Mouse (Mus musculus) ES-Bruce4 (cell line): Measurements from ENCODE around the gene Polr3g. TPM values are rescaled to one million over a fixed set of nuclear protein-coding genes. Genes with fewer than 3 reads are reported as not detected.

Experiments used
- H3K27ac ChIP-seq: 2 replicates; pipeline ENCODE4 v1.5.1; 2012; ENCODE audit warnings: low read length, inconsistent platforms; ENCODE audit not compliant: insufficient read depth
- H3K27me3 ChIP-seq: 2 replicates; pipeline ENCODE4 v1.6.1; 2012; ENCODE audit warnings: mild to moderate bottlenecking, low read length, inconsistent platforms; ENCODE audit not compliant: control insufficient read depth, poor library complexity, insufficient read depth, severe bottlenecking
- H3K36me3 ChIP-seq: 2 replicates; pipeline ENCODE4 v1.6.1; 2012; ENCODE audit warnings: inconsistent platforms, mild to moderate bottlenecking, low read length, moderate library complexity; ENCODE audit not compliant: control insufficient read depth, poor library complexity, insufficient read depth, severe bottlenecking
- H3K4me1 ChIP-seq: one replicate; pipeline ENCODE4 v1.8.1; 2011; ENCODE audit warnings: low read length; ENCODE audit not compliant: control insufficient read depth, insufficient read depth
- H3K4me3 ChIP-seq: 2 replicates; pipeline ENCODE4 v1.5.1; 2011; ENCODE audit warnings: low read depth, mild to moderate bottlenecking, low read length
- H3K9ac ChIP-seq: 2 replicates; pipeline ENCODE4 v1.6.1; 2012; ENCODE audit warnings: low read depth, mild to moderate bottlenecking, inconsistent platforms; ENCODE audit not compliant: poor library complexity, severe bottlenecking
- H3K9me3 ChIP-seq: replicated peaks from 2 replicates; pipeline ENCODE4 v1.6.1; 2012; ENCODE audit warnings: mild to moderate bottlenecking, low read length, inconsistent platforms; ENCODE audit not compliant: control insufficient read depth, poor library complexity, insufficient read depth, severe bottlenecking
- CTCF ChIP-seq: IDR thresholded peaks from one replicate; pipeline ENCODE4 v1.8.1; 2011; ENCODE audit warnings: low read depth, low read length
- EP300 ChIP-seq: IDR thresholded peaks from 2 replicates; pipeline ENCODE4 v1.6.1; 2011; ENCODE audit warnings: low read depth, low read length; ENCODE audit not compliant: insufficient read depth
- POLR2A ChIP-seq: IDR thresholded peaks from one replicate; pipeline ENCODE4 v1.8.1; 2011; ENCODE audit warnings: low read length; ENCODE audit not compliant: insufficient read depth
- polyA plus RNA-seq: library from polyadenylated mRNA; stranded (reverse); fragments of >200 nt; gene quantifications from 2 replicates; pipeline ENCODE4 v1.2.4, GENCODE M21; 2011; ENCODE audit warnings: low read depth; ENCODE audit not compliant: missing spikeins, insufficient read depth, insufficient read length

The Polr3g gene
- polyA plus RNA-seq = 60.2 and 61.9 TPM in 2 replicates

DNA sequence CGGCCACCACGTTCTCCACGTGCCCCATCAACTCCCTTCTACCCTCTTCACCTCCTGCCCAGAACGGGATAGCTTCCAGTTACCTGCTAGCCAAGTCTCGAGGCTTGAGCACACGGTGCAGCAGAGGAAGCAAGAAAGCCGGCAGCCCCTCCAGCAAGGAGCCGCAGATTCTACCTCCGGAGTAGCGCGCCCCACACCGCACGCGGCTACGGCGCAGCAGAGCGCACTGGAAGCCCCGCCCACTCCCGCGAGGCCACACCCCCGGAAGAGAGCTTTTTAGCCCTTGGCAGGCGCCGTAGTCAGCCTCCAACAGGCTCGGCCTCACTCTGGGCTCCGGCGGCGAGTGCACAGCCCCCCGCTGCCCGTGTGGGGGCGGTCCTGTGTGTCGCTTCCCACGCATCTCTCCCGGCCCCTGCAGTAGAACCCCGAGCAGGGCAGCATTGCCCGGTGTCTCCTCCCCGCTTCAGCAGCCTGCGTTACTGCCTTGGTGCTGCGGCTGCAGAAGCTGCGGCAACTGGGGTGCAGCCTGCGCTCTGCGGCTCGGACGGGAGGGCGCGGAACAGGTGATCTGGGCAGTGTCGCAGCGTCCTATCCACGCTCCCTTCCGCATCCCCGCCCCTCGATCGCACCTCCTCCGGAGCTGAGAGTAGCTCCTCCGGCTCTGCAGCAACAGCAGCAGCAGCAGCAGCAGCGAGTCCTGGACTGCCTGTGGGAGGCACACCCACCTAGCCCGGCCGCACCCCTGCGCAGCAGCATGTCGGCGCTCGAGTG lies at the start of gene Polr3g, which contains the start of gene Mblac2:
Polr3g (minus strand) TSS at position 239 of the 771 bp plus-strand sequence.
Mblac2 (plus strand) TSS at position 567 of the 771 bp plus-strand sequence.
- no peaks in the 10 kb centered on the region for H3K4me1 ChIP-seq
- H3K9ac ChIP-seq = peak within 1 kb of the TSS; percentile 29
- H3K9me3 ChIP-seq = no peaks in the 10 kb centered on the region
- H3K4me3 ChIP-seq = peak within 1 kb of the TSS; percentile 84
- 0 out of 2 replicates have a peak within 1 kb of the TSS, but pooled peaks have one; percentile 8 for H3K27ac ChIP-seq
- no peaks in the 10 kb centered on the region for H3K27me3 ChIP-seq
- H3K36me3 ChIP-seq = no peaks in the 10 kb centered on the region
- 0 out of 2 replicates have a peak, but pooled peaks have one; percentile 26 for TF ChIP-seq EP300
- TF ChIP-seq POLR2A = peak; percentile 37
- TF ChIP-seq CTCF = no peak

DNA sequence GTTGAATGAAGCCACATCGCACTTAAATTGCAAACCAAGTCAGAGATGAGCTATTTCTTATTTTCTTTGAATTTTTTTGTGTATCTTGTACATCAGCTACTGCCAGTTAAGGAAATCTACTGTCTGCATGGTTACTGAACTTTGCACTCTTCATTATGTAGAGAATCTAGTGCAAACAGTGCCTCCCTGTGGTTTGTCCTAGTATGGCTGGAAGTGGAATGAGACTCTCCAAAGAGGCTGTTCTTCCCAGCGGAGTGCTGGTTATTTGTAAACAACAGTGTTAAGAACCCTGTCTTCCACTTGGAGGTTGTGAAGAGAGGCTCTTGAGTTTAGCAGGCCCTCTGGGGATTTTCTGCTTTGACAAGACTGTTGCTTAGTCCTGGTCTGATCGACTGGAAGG lies 49.6 kb upstream of the Polr3g start:
- no peak for TF ChIP-seq EP300
- TF ChIP-seq CTCF = no peak
- no peak for TF ChIP-seq POLR2A
- no peaks in the 10 kb centered on the region for H3K36me3 ChIP-seq
- H3K4me1 ChIP-seq = no peaks in the 10 kb centered on the region
- H3K4me3 ChIP-seq = no peak overlapping the region
- H3K9ac ChIP-seq = no peak overlapping the region
- H3K27ac ChIP-seq = no peak overlapping the region
- H3K9me3 ChIP-seq = no peaks in the 10 kb centered on the region
- H3K27me3 ChIP-seq = no peaks in the 10 kb centered on the region

DNA sequence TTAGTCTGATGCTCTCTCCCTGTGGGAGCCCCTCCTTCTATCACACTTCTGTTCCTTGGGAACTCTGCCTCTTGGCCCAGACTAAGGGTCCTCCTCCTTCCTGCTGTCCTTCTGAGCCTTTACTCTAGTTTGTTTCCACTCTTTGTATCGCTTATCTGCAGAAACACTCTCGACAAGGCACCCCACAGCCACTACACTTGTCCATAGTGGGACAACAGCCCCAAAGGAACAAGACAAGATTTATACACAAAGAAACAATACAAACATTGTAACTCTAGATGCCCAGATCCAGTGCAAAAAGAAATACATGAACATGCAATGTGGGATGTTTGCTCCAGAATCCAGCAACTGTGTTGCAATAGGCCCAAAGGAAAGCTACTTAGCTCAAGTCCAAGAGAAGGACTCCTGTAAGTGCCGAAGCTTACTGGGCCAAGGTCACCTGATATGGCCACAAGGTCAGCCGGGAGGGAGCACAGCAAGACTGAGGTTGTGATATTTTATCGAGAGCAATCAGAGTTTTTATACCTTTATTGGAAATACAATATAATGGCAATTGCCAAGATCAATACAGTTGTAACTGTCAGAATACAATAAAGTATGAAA lies 46.3 kb upstream of the Polr3g start:
- TF ChIP-seq EP300 (no peak), POLR2A (no peak), CTCF (no peak)
- Histone ChIP-seq H3K9me3 (no peaks in the 10 kb centered on the region), H3K27ac (no peak overlapping the region), H3K36me3 (no peaks in the 10 kb centered on the region), H3K4me3 (no peak overlapping the region), H3K4me1 (no peaks in the 10 kb centered on the region), H3K9ac (no peak overlapping the region), H3K27me3 (no peaks in the 10 kb centered on the region)

DNA sequence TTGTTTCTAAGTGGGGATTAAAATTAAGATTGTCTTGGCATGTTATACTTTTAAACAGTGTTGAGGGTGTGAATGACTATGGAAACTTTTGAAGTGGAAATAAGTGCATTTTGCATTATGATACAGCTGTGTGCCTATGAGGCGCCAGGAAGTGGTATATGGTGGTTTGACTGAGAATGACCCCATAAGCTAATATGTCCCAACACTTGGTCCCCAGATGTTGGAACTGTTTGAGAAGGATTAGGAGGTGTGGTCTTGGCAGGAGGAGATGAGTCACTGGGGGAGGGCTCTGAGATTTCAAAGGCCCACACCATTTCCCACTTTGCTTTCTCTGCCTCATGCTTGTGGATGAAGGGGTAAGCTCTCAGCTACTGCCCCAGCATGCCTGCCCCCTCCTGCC lies 44.5 kb upstream of the Polr3g start:
- TF ChIP-seq POLR2A (no peak), CTCF (no peak), EP300 (no peak)
- Histone ChIP-seq H3K4me1 (no peaks in the 10 kb centered on the region), H3K4me3 (no peak overlapping the region)

DNA sequence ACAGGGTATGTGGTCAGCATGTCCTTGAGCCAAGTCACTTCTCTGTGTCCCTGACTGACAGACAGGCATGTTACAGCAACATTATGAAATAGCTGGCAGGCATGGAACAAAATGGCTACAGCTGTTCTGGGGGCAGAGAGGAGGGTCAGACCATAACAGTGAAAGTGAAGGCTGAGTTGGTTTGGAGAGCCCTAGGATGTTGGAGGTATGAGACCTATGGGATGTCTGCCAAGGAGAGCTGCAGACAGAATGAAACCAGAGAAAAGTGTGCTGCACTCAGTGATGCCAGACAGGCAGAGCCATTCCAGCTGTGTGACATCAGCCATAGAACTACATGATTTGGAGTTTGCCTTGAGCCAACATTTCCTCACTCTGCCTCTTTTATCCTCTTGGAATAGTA lies 44.1 kb upstream of the Polr3g start:
- Histone ChIP-seq H3K27ac (no peak overlapping the region), H3K27me3 (no peaks in the 10 kb centered on the region), H3K4me1 (no peaks in the 10 kb centered on the region), H3K9me3 (no peaks in the 10 kb centered on the region), H3K9ac (no peak overlapping the region), H3K36me3 (no peaks in the 10 kb centered on the region), H3K4me3 (no peak overlapping the region)
- no peak for TF ChIP-seq CTCF

More for the DNA sequence above, 44.5 kb upstream of the Polr3g start:
- no peaks in the 10 kb centered on the region for H3K9me3 ChIP-seq
- no peaks in the 10 kb centered on the region for H3K27me3 ChIP-seq
- no peaks in the 10 kb centered on the region for H3K36me3 ChIP-seq
- H3K9ac ChIP-seq = no peak overlapping the region
- H3K27ac ChIP-seq = no peak overlapping the region

DNA sequence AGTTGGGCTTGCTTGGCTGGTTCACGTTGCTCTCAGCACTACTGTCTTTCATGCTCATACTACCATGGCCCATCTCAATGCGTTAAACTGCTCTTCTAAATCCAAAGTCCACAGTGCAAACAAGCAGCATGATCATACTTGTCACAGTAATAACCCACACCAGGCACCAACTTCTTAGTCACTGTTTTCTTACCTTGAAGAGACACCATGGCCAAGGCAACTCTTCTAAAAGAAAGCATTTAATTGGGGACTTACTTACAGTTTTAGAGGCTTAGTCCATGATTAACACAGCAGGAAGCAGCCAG lies 33.2 kb upstream of the Polr3g start:
- no peak overlapping the region for H3K9ac ChIP-seq
- no peaks in the 10 kb centered on the region for H3K36me3 ChIP-seq
- H3K4me3 ChIP-seq = no peak overlapping the region
- no peak overlapping the region for H3K27ac ChIP-seq
- TF ChIP-seq CTCF (no peak), POLR2A (no peak), EP300 (no peak)
- H3K9me3 ChIP-seq = no peaks in the 10 kb centered on the region
- H3K4me1 ChIP-seq = no peaks in the 10 kb centered on the region
- H3K27me3 ChIP-seq = no peaks in the 10 kb centered on the region
